9 mouse cellular contexts compared by ENCODE assay signal in the genomic region with DNA sequence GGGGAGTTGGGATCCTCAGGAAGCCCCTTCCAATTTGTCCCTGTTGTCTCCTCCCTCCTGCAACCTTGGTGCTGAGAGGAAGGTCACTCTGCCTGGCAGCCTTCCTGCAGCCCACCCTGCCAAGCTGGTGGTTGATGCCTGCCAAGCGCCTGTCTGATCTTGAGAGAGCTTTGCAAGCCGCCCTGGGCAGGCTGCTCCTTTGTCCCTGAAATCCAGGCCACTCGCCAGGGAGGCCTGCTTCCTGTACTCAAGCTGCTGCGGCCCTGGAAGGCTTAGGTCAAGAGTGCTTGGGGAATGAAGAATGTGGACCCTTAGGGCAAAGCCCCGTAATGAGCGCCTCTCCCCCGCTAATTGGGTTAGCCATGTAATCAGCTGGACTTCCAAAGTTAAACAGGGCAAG. TPM values are rescaled to one million over a fixed set of nuclear protein-coding genes. Genes with fewer than 3 reads are reported as not detected.
A peak's percentile ranks its signal among the peaks of the same experiment; 100 is the strongest.
DNase-seq lines count a peak whose midpoint lies in the region; ATAC-seq lines count a peak whose summit lies in the region.
"Had no signal": no experiment of that assay in that cellular context is flagged by ENCODE, and none has a peak within 500 bp of the region (broad histone marks: within the 10 kb centered on the region; RNA-seq: fewer than 3 reads in every experiment).

No protein-coding gene starts in this region.

- peak; percentile 86 for DNase-seq in adrenal gland, postnatal 10 days
- DNase-seq in cerebellum, postnatal 36 days, result peak; percentile 80 to 81
- peak; percentile 80 to 83 for DNase-seq in heart, adult 18-20 months
- DNase-seq in midbrain, embryonic 14.5 days, result peak; percentile 76
- DNase-seq in yolk sac, embryonic 10.5 days (ENCODE audit: low spot score), result peak; percentile 45
- DNase-seq in urinary bladder, adult 18-20 months (ENCODE audit: low spot score in 2 of 2), result no peak

- H3K9ac ChIP-seq in intestine, embryonic 16.5 days (ENCODE audit: low read depth, low read length), result peak overlapping the region; percentile 4; the same call in 1 of the 2 replicates
- H3K9ac ChIP-seq in limb, embryonic 13.5 days, result 0 out of 2 replicates have a peak overlapping the region, but pooled peaks have one; percentile 4
- 0 out of 2 replicates have a peak overlapping the region, but pooled peaks have one; percentile 17 for H3K9ac ChIP-seq in midbrain, embryonic 14.5 days (replicated peaks; ENCODE audit: low read length)

- 24% methylated on average over 7 of the region's 7 CpGs for WGBS in intestine, embryonic 16.5 days
- WGBS in limb, embryonic 13.5 days, result 20% methylated on average over 7 of the region's 7 CpGs
- 23% methylated on average over 7 of the region's 7 CpGs for WGBS in midbrain, embryonic 14.5 days

- H3K4me1 ChIP-seq in intestine, embryonic 16.5 days (ENCODE audit: control insufficient read depth, insufficient read depth, low read length), result peaks cover 37% of the 10 kb centered on the region
- peaks cover 20% of the 10 kb centered on the region for H3K4me1 ChIP-seq in limb, embryonic 13.5 days
- H3K4me1 ChIP-seq in midbrain, embryonic 14.5 days (ENCODE audit: control insufficient read depth, insufficient read depth, low read length), result peaks cover 25% of the 10 kb centered on the region

- H3K36me3 ChIP-seq in intestine, embryonic 16.5 days (ENCODE audit: control insufficient read depth, insufficient read depth, low read length), result peaks cover 2% of the 10 kb centered on the region; the same call in 1 of the 2 replicates
- peaks cover 7% of the 10 kb centered on the region for H3K36me3 ChIP-seq in limb, embryonic 13.5 days
- no peaks in the 10 kb centered on the region for H3K36me3 ChIP-seq in midbrain, embryonic 14.5 days (ENCODE audit: control insufficient read depth, insufficient read depth, low read length)
- H3K36me3 ChIP-seq: G1E had no signal

- peak overlapping the region; percentile 80 for H3K27ac ChIP-seq in intestine, embryonic 16.5 days (ENCODE audit: low read length)
- peak overlapping the region; percentile 34; the same call in 1 of the 2 replicates for H3K27ac ChIP-seq in limb, embryonic 13.5 days
- H3K27ac ChIP-seq in midbrain, embryonic 14.5 days (replicated peaks; ENCODE audit: low read depth, low read length), result peak overlapping the region; percentile 68

- H3K4me2 ChIP-seq in intestine, embryonic 16.5 days (ENCODE audit: low read depth, low read length), result peak overlapping the region; percentile 11
- H3K4me2 ChIP-seq in limb, embryonic 13.5 days (replicated peaks), result no peak overlapping the region
- H3K4me2 ChIP-seq in midbrain, embryonic 14.5 days (ENCODE audit: low read length), result no peak overlapping the region

- H3K9me3 ChIP-seq in intestine, embryonic 16.5 days (ENCODE audit: control insufficient read depth, low read length), result no peaks in the 10 kb centered on the region
- no peaks in the 10 kb centered on the region for H3K9me3 ChIP-seq in limb, embryonic 13.5 days
- H3K9me3 ChIP-seq in midbrain, embryonic 14.5 days (ENCODE audit: control insufficient read depth, low read length), result no peaks in the 10 kb centered on the region
- H3K9me3 ChIP-seq: G1E had no signal

- ATAC-seq in intestine, embryonic 16.5 days, result peak; percentile 15
- no peak for ATAC-seq in limb, embryonic 13.5 days (ENCODE audit: low FRiP score, low read depth)
- peak; percentile 69 for ATAC-seq in midbrain, embryonic 14.5 days (ENCODE audit: low FRiP score, low TSS enrichment)

- no peak overlapping the region for H3K4me3 ChIP-seq in intestine, embryonic 16.5 days (ENCODE audit: low read length)
- no peak overlapping the region for H3K4me3 ChIP-seq in limb, embryonic 13.5 days
- no peak overlapping the region for H3K4me3 ChIP-seq in midbrain, embryonic 14.5 days (replicated peaks; ENCODE audit: low read depth, low read length)

- no peaks in the 10 kb centered on the region for H3K27me3 ChIP-seq in intestine, embryonic 16.5 days (replicated peaks; ENCODE audit: control insufficient read depth, insufficient read depth, low read length)
- H3K27me3 ChIP-seq in limb, embryonic 13.5 days, result no peaks in the 10 kb centered on the region
- H3K27me3 ChIP-seq in midbrain, embryonic 14.5 days (ENCODE audit: control insufficient read depth, insufficient read depth, low read length), result no peaks in the 10 kb centered on the region

RNA-seq across cellular contexts. Expression of a gene that starts 19.6 kb away (rescaled TPM):
- 1 to 10 TPM; 8.4 to 9.9 TPM for total RNA-seq in adrenal gland, postnatal 10 days (2021)
- 1 to 10 TPM; 1.3 to 1.6 TPM for total RNA-seq in heart, adult 18-20 months (2021)
- polyA plus RNA-seq in intestine, embryonic 16.5 days (2015; fragmentation: Nextera tagmentation; extraction: Ambion mirVana), result 14.6 and 15.0 TPM in 2 replicates
- 12.9 and 14.4 TPM in 2 replicates for polyA plus RNA-seq in limb, embryonic 13.5 days (2015; fragmentation: Nextera tagmentation; extraction: Ambion mirVana)
- 11.7 and 16.2 TPM in 2 replicates for polyA plus RNA-seq in midbrain, embryonic 14.5 days (2014; fragmentation: Nextera tagmentation; extraction: Ambion mirVana)
- polyA plus RNA-seq: G1E had no signal

RNA-seq across cellular contexts. Expression of a gene that starts 38.7 kb away (rescaled TPM):
- 1 to 10 TPM; 1.8 TPM for total RNA-seq in adrenal gland, postnatal 10 days (2021)
- total RNA-seq in heart, adult 18-20 months (2021), result under 1 TPM; 0.20 to 0.36 TPM
- polyA plus RNA-seq in intestine, embryonic 16.5 days (2015; fragmentation: Nextera tagmentation; extraction: Ambion mirVana), result 4.1 and 5.0 TPM in 2 replicates
- 4.7 and 5.2 TPM in 2 replicates for polyA plus RNA-seq in limb, embryonic 13.5 days (2015; fragmentation: Nextera tagmentation; extraction: Ambion mirVana)
- 3.2 and 3.9 TPM in 2 replicates for polyA plus RNA-seq in midbrain, embryonic 14.5 days (2014; fragmentation: Nextera tagmentation; extraction: Ambion mirVana)
- total RNA-seq: G1E had no signal
- polyA plus RNA-seq: G1E had no signal

RNA-seq across cellular contexts. Expression of a gene that starts 53.2 kb away (rescaled TPM):
- not detected for total RNA-seq in adrenal gland, postnatal 10 days (2021)
- not detected for total RNA-seq in heart, adult 18-20 months (2021)
- 2.4 and 5.2 TPM in 2 replicates for polyA plus RNA-seq in intestine, embryonic 16.5 days (2015; fragmentation: Nextera tagmentation; extraction: Ambion mirVana)
- polyA plus RNA-seq in limb, embryonic 13.5 days (2015; fragmentation: Nextera tagmentation; extraction: Ambion mirVana), result not detected in 2 replicates
- polyA plus RNA-seq in midbrain, embryonic 14.5 days (2014; fragmentation: Nextera tagmentation; extraction: Ambion mirVana), result not detected in 2 replicates
- total RNA-seq: G1E had no signal
- polyA plus RNA-seq: G1E had no signal

Comparison
In these comparisons a context has a peak if more than half of its experiments do, and no peak if none do; other contexts are left out.
1. DNase-seq: peak in adrenal gland, postnatal 10 days (single experiment), cerebellum, postnatal 36 days (2 of 2), heart, adult 18-20 months (2 of 2), midbrain, embryonic 14.5 days (single experiment) and yolk sac, embryonic 10.5 days (single experiment); none in urinary bladder, adult 18-20 months (0 of 2).
2. Peak in every context shown above with its lines, with median percentiles within 50 percentile points of each other: H3K27ac ChIP-seq and H3K9ac ChIP-seq.